Mouse (Mus musculus) adrenal gland (tissue): ENCODE results near the gene Hoxa4.

Experiments
- intact Hi-C: fragments of 180-260 bp; cut with DNase I; formaldehyde crosslinking; loops from one replicate; pipeline ENCODE4 v1.15.1; 2025

Gene Hoxa4

DNA sequence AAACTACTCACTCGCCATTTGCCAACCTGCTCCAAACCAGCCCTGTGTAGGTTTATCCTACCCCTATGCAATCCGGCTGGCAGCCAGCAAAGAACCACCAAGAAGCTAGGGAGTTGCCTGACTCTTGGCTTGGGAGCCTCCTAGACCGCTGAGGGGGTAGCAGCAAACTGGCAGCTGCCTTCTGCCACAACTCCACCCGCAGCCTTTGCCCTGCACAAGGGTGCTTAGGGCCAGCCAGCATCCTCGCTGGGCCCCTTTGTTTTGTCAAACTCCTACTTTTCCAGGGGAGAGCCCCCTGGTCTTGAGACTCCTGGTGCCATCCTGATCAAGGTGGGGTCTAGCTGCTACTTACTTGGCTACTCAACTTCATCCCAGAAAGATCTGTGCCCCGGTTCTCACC lies 6.9 kb downstream of the Hoxa4 start:
- intact Hi-C loops: no loop called here

DNA sequence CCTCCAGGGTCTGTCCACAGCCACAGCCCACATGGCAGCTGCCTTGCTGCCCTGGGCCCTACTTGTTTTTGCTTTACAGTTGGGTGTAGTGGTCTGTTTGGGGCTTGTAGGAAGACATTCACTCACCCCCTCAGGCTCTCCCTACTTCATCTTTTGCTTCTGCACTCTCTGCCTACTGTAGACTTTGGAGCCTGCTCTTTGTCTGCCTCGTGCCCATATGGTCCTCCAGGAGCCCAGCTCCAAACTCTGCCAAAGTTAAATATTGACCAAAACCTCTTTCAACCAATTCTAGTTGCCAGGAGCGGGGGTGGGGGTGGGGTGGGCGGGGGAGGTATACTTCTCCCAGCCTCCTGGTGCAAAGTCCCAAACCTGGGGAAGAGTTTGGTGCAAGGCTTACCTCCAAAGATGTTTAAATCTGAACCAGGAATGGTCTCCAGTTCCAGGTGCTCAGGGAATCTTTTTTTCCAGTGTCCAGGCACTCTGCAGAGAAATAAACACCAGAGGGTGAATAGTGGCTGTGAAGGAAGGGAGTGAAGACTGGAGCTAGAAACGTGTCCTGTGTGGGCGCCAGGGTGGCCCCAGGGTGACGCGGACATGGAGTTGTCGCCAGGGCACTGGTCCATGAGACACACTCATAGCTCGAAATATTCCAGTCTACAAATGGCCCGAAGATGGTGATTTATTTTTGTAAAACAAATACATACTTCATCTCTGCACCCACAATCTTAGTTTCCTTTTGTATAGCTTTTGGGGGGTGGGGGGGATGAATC lies 8.1 kb downstream of the Hoxa4 start:
- intact Hi-C loops: no loop called here

DNA sequence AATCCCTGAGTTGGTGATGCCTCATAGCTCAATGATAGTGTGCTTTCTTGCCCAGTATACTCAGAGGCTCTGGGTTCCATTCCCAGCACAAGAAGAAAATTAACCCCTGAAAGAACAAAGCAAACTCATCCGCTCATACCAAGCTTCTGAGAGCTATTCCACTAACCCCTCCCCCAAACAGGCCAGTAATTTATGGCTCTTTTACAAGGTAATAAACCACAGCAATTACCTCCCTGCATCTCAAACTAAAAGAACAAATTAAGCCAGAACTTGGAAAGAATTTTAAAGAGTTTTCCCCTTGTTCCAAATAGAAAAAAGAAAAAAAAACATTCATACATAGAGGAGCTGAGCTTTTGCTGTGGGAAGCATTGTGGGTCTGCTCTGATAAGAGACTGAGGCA lies 8.8 kb downstream of the Hoxa4 start:
- intact Hi-C loops: no loop called here

DNA sequence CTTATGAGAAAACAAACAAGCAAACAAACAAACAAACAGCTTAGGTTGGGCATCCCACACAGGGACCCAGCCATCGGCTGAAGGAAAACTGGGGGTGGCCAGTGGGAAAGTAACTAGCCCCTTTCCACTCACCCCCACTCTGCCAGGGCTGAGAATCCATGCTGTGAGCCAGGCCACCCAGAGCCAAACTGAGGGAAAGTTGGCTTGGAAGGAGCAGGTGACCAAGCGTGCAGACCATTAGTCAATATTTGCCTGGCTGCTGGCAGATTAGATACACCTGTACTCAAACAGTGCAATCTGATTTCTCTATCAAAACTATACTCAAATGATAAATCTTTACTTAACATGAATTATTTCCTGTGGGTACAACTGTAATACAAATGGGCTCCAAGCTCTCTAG lies 9.5 kb downstream of the Hoxa4 start:
- intact Hi-C loops: no loop called here

DNA sequence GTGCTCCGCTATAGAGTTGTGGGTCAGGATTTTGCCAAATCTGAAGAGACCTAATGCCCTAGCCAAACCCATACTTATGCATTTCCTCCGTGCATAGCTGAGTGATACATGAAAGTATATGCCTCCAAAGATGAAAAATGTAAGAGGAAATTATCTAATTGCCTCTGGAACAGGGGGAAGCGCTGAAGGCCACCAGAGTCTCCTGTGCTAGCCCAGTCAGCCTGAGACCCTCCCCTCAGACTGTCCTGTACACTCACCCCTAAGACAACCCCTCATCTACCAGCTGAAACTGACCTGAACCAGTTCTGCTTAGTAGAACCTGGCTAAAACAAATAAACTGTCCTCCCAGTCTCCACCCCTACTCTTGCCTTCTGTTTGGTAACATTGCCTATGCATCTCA lies 10.8 kb downstream of the Hoxa4 start:
- intact Hi-C loops: no loop called here

DNA sequence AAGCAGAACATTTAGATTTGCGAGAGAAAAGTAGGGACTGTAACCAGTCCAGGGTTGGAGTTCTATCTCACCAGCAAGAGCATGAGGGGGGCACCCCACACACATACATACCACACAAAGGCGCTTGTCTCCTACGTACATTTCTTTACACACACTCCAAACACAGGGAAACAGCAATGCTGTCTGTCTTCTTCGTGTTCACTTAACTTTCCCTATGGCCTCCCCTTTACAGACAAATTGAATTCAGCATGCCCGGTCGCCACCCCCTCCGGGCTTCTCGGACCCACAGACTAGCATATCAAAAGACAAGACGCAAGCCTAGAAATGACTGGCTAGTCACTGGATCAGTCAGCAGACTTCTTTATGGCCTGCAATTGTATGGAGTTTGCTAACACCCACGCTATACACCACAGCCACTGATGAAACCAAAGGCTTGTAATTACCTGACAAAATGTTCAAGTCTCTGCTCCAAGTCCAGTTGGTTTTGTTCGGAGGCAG lies 11.3 kb downstream of the Hoxa4 start:
- intact Hi-C loops: no loop called here

DNA sequence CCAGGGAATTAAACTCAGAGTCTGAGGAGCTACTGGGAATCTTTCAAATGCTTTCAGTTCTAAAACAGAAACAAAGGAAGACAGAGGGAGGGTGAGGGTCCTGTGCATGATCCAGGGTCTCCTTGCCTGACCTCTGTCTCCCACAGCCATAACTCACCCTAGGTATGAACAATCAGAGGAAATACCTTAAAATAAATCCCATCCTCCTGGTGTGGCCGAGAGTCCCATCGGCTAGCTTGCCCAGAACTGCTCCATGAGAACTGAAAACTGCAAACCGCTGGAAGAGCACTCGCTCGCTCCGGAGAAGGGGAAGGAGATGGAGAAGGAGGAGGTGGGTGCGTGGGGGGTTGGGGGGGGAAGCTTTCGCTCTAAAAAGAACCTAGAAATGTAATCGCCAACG lies 11.9 kb downstream of the Hoxa4 start:
- intact Hi-C loops: no loop called here

DNA sequence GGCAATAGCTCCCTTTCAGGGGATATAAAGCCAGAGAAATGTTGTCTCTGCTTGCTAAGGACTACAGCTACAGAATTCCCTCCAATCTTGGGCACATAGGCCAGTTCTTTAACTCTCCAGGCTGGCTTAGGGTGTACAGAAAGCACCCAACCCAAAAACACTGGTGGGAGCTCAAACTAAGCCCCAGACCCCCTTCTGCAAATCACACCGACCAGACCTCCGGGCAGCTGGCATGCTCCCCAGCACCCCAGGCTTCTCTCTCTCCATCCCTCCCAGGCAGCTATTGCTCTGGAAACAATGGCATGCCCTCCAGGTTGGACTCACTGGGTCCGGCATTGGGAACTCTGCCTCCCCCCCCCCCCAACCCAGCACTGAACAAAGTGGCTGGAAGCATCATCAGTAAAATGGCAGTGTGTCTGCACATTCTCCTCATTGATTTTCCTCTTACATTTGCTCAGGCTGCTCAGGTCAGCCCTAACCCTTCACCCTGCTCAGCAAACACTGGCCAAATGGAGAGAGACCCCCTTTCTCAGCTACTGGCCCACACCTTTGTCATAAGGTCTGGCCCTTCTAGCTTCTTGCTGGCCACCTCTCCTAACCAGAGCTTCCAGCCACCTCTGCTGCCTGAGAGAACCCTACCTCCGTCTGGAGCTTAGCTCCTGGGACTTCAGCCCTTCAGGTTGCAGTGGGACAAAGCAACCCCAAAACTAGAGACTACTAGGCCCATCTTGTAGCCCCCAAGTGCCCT lies 12.5 kb downstream of the Hoxa4 start:
- intact Hi-C loops: no loop called here

DNA sequence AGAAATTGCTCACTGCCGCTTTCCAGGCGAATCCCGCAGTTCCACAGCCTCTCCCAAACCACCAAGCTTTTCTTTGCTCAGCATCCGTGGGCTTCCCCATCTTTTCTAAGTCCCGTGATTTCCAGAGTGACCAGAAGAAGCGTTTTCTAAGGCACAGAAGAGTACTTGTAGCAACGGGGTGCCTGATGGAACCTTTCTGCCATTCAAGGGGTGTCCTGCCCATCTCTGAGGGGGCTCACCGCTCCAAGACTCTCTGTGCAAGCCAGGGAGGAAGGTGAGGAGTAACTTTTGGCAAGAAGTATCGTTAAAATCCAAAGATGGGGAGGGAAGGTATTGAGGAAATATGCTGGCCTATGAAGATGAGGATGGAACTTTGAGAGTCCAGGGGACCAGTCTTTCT lies 13.7 kb downstream of the Hoxa4 start:
- intact Hi-C loops: no loop called here

DNA sequence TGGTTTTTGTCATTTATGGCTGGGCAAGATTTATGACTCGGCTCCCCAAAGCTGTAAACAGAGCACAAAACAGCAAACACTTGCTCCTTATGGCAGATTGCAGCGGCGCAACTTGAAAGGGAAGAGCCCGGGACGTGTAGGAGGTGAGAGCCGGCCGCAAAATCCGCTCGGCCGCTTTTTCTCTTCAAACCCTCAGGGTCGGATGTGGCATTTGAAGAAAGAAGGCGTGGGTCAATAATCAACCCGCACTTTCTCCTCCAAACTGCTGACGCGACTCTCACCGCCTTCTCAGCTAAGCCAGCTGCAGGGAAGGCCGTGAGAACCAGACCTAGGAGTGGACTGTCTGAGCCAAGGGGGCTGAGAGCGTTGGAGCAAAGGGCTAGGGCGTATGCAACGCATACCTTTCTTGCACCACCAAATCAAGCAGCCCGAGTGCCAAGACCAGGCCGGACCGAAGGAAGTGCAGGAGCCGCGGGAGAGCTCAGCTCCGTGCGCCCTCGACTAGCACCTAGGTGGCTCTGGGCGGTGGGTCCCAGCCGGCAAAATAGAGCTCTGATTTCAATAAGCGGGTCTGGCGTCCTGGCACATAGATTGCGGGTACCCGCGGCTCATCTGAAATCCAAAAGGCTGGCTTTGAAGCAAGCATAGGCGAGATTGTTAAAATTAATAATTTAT lies 14.4 kb downstream of the Hoxa4 start, which contains the start of gene 5730596B20Rik:
TSS of gene 5730596B20Rik (plus strand) at position 438 of the 675 bp plus-strand sequence.
- intact Hi-C loops: no loop called here

DNA sequence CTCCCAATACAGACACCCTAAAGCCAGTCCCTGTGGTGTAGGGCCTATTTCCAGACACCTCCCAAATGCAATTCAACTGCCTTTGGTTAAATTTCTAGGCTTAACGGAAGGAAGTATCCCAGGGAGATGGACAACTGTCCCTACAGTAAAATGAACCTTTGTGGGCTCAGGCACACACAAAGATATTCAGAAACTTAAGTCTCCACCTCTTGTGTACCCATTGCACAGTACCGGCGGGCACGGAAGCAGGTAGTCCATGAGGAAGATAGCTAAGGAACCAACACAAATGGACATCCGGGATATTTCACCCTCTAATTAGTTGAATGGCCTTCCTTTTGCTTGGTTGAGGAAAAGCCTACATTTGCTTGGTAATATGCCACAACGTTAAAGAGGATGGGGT lies 15.2 kb downstream of the Hoxa4 start:
- intact Hi-C loops: no loop called here

DNA sequence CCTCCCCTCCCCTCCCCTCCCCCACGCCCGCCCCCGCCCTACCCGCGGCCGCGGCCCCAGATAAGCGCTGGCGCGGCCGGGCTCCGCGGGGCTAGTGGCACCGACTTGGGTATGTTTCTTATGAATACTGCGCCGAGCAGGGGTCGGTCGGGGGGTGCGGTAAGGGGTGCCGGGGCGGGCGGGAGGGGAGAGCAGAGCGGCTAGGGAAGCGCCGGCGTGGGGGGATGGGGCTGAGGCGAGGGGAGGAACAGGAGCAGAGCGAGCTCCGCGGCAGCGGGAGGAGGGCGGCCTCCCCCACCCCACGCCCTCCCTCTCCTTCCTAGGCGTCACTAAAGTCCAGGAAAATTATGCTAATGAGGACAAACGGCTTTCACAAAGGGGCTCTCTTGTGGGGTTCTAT lies 15.7 kb downstream of the Hoxa4 start:
- intact Hi-C loops: loop anchor here (2.0 kb wide), 1 partner anchor 15 kb away; the partner anchor contains the start of gene Hoxa4

DNA sequence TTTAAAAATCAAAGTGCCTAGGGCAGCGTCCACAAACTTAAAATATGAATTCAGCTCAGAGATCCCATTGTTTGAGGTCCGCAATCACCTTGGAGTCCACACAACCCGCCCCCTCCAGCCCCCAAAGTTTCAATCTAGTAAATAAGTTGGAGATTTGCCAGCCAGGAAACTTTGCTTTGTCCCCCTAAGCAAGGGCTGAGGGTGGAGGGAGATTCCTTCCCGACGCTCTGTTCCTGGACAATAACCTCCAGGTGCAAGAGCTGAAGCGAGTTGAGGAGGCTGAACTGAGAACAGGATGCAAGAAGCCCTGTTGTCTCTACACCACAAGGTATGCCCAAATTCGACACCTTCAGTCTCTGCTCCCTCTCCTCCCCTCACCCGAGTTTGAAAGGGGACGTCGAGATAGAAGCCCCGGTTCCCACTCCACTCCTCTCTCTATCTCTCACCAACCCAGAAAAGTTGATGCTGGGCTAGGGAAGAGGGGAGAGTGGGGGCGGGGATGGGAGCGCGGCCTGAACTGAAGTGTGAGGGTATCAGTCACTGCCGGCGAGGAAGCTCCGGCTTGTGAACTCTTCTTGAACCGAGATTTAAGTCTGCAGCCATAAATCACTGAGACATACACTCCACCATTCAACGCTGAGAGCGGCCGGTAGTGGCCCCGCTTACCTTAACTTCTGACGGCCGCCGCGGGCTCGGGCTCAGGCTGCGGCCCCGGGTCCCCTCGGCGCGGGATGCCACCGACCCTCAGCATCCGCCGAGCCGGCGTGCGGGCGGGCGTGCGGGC lies 16.4 kb downstream of the Hoxa4 start:
- intact Hi-C loops: loop anchor here (2.0 kb wide), 1 partner anchor 16 kb away; the partner anchor contains the start of gene Hoxa4

DNA sequence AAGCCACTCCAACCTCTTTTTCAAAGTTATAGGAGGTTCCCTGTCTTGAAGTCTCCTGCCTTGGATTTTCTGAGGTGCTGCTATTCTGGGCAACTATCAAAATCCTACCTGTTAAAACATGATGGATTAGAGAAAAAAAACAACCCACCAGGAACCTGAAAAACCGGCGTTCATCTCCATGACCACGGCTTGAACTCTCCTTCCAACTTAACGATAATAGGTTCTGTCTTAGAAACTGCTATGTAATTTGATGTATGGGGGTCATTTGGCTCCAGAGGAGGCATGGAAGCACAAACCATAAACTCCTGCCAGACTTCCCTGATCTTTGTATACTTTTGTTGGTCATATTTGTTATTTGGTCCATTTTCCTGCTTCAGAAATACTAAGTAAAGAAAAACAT lies 17.9 kb downstream of the Hoxa4 start:
- intact Hi-C loops: loop anchor here (2.0 kb wide), 1 partner anchor 17 kb away; the partner anchor contains the start of gene Hoxa4

DNA sequence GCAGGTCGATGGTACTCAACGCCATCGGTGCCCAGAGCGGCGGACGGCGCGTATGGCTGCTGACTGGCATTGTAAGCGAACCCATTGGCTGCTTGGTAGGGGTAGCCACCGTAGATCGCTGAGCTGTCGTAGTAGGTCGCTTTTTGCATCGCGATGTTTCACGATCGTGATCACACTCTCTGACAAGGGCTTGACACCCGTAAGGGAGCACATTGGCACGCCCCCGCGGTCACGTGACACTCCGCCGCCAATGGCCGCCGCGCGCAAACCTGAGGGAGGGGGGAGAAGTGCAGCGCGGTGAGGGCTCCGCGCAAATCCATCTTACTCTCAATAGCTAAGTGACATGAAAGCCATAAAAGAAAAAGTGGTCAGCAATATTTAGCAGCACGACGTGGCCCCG lies 19.1 kb downstream of the Hoxa4 start:
- intact Hi-C loops: no loop called here

DNA sequence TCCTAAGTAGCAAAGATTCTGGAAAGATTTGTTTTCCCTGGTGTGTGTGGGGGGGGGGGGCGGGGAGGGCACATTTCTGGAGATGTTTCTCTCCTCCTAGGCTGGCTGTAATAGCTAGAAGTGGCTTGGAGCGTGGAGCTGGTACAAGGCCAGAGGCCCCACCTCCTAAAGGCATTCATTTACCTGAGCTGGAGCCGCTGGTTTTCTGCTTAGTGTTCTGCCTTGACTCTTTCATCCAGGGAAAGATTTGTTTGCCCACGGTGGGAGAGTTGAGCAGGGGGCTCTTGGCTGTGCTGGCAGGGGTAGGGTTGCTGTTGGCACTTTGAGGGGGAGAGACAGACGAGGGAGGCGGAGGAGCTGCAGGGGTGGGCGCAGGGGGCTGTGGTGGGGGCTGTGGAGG lies 19.6 kb downstream of the Hoxa4 start:
- intact Hi-C loops: no loop called here

DNA sequence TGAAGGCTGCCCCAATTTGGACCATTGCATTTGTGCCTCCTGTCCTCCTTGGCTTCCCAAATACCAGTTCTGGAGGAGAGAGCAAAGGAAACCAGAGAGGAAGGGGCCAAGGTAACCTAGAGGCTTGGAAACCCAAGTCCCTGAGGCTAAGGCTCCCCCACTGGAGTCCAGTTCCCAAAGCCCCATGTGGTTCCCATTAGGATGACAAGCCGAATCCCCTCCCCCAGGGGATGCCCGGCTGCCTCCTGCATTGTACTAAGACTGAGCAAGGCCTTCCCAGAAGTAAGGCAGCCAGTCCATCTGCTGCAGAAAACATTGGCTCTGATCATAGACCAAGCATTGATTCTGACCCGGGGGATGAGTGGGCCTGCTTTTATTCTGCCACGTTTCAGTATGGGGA lies 20.2 kb downstream of the Hoxa4 start:
- intact Hi-C loops: no loop called here

DNA sequence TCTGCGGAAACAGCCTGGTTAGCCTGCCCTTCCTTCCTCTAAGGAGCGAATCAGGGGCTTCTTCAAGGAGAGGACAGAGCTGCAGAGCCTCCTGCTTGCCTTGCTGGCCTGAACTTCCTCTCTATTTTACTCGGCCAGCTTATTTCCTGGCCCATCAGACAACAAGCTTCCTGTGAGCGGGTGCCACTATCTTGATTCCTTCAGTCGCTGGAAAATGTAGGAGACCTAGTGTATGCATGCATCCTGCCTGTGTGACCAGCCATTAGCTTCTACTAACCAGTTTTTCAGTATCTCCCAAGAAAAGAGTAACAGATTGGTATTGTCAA lies 20.7 kb downstream of the Hoxa4 start:
- intact Hi-C loops: no loop called here

DNA sequence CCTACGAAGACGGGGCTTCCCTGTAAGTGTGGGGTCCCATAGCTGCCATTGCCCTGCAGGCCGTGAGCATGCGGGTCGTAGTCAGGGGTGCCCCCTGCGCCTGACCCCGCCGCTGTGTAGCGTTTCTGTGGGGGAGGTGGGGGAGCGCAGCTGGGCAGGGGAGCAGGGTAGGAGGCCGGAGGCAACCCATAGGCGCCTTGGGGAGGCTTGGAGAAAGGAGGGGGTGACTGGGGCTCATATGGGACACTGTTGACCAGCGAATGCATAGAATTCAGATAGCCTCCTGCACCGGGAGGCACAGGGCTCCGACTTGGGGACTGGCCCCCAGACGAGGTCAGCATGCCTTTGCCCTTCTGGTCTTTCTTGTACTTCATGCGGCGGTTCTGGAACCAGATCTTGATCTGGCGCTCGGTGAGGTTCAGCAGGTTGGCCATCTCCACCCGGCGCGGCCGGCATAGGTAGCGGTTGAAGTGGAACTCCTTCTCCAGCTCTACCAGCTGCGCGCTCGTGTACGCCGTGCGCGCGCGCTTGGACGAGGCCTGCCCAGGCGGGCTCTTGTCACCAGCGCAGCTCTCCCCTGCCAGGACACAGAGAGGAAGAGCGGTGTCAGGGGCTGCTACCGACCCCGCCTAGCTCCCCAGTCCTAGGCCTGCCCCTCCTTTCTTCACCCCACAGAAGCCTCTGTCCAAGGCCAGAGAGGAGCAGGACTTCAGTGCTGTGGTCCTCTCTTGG lies 21.2 kb downstream of the Hoxa4 start:
- intact Hi-C loops: no loop called here

DNA sequence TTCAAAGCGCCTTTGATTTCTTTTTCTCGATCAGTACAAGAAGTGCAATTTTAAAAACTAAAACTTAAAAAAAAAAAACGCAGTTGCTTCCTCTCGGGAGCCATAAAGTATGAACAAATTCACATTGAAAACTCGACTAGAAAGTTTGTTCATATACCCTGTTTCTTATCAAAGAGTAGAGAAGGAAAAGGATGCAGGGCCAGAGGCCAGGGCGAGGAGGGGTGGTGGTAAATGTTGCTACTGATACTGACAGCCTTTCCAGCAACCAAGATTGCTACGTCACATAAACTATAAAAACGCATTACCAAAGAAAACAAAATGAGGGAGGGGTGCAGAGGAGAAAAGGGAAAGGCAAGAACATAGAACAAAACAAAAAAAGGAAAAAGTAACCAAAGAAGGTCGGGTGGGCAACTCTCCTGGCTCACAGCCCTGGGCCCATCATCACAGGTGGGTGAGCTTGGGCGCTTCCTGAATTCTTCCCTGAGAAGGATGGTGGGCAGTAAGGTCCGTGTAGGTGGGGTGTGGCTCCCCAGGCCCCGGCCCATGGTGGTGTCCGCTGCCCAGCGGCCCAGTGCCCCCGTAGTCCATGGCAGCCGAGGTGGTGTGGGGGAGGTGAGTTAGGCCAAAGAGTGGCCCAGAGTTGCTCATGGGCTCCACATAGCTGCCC lies 21.9 kb downstream of the Hoxa4 start:
- intact Hi-C loops: no loop called here
